Mouse (Mus musculus) midbrain, embryonic 13.5 days (tissue): Measurements from ENCODE around the gene Tbx19. TPM values are rescaled to one million over a fixed set of nuclear protein-coding genes. Genes with fewer than 3 reads are reported as not detected.
A peak's percentile ranks its signal among the peaks of the same experiment; 100 is the strongest.

Experiments
- ATAC-seq: fragments of 200-750 bp; cut with Nextera tagmentation; 2 replicates; pipeline ENCODE4 v1.8.0; 2017; ENCODE audit warnings: mild to moderate bottlenecking, moderate TSS enrichment, moderate library complexity
- H3K27ac ChIP-seq: fragments of 300-500 bp; sonication (generic); 2 replicates; pipeline ENCODE4 v1.5.1; 2015; ENCODE audit warnings: inconsistent platforms, mild to moderate bottlenecking, moderate library complexity
- H3K27me3 ChIP-seq: fragments of 300-500 bp; sonication (generic); 2 replicates; pipeline ENCODE4 v1.6.1; 2015; ENCODE audit warnings: mild to moderate bottlenecking, inconsistent platforms
- H3K36me3 ChIP-seq: fragments of 300-500 bp; sonication (generic); 2 replicates; pipeline ENCODE4 v1.6.1; 2015; ENCODE audit warnings: mild to moderate bottlenecking, inconsistent platforms
- H3K4me1 ChIP-seq: fragments of 300-500 bp; sonication (generic); replicated peaks from 2 replicates; pipeline ENCODE4 v1.6.1; 2015; ENCODE audit warnings: inconsistent platforms
- H3K4me2 ChIP-seq: fragments of 300-500 bp; sonication (generic); replicated peaks from 2 replicates; pipeline ENCODE4 v1.6.1; 2015; ENCODE audit warnings: moderate library complexity, mild to moderate bottlenecking, inconsistent platforms
- H3K4me3 ChIP-seq: fragments of 300-500 bp; sonication (generic); replicated peaks from 2 replicates; pipeline ENCODE4 v1.5.1; 2015; ENCODE audit warnings: mild to moderate bottlenecking, inconsistent platforms
- H3K9ac ChIP-seq: fragments of 300-500 bp; sonication (generic); replicated peaks from 2 replicates; pipeline ENCODE4 v1.6.1; 2015; ENCODE audit warnings: mild to moderate bottlenecking, inconsistent platforms
- H3K9me3 ChIP-seq: fragments of 300-500 bp; sonication (generic); 2 replicates; pipeline ENCODE4 v1.6.1; 2016; ENCODE audit warnings: mild to moderate bottlenecking, inconsistent platforms
- WGBS: fragments of 180-500 bp; shearing (Covaris S2); methylation state at CpG from one replicate; pipeline ENCODE4 v1.1.7; 2015; 5-methylcytosine and 5-hydroxymethylcytosine counted together
- polyA plus RNA-seq: library from polyadenylated mRNA; unstranded; fragments of >200 nt; fragmentation: Nextera tagmentation; extraction: Ambion mirVana; gene quantifications from 2 replicates; pipeline ENCODE4 v1.2.1, GENCODE M21; 2015

The Tbx19 gene
- polyA plus RNA-seq, 1 experiment from 2014 or later: not detected

DNA sequence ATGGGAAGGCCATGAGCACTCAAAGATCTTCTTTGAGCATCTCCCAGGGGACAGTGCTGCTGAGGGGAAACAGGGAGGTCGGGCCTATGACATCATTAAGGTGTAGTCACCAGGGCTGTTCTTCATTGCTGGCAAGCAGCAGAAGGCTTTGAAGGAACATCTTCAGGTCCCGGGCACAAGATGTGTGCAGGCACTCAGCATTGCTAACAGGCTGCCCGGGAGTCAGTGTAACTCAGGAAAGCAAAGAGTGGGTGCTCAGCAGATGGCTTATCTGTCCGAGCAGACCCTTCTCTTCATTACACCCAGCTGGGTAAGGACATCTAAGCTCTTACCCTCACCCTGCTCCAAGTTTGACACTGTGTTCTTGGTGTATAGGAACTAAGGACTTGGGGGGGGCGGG is 18.7 kb upstream of the Tbx19 start:
- Histone ChIP-seq H3K27ac (no peak overlapping the region), H3K4me3 (no peak overlapping the region), H3K36me3 (no peaks in the 10 kb centered on the region), H3K9me3 (no peaks in the 10 kb centered on the region), H3K4me2 (no peak overlapping the region), H3K4me1 (no peaks in the 10 kb centered on the region), H3K27me3 (no peaks in the 10 kb centered on the region), H3K9ac (no peak overlapping the region)
- no peak for ATAC-seq
- WGBS: 90% methylated on average over 5 of the region's 5 CpGs

DNA sequence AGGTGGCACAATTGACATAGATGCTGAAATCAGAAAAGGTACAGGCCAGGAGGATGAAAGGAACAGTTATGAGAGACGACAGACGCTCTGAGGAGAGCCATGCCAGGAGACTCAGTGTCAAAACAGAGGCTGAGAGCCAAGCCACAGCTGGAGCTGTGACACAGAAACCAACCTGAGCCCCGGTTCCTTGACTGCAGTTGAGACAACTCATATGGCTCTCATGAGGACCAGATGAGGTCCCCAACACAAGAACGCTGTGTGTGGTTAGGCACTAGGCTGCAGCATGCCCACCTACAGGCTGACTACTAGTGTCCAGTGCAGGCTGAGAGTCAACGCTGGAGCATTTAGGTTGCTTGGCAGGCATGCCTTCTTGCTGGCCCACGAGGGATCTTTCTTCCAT is 17.5 kb upstream of the Tbx19 start:
- Histone ChIP-seq H3K4me1 (no peaks in the 10 kb centered on the region), H3K4me2 (no peak overlapping the region), H3K9me3 (no peaks in the 10 kb centered on the region), H3K36me3 (no peaks in the 10 kb centered on the region), H3K9ac (no peak overlapping the region), H3K27me3 (no peaks in the 10 kb centered on the region), H3K27ac (no peak overlapping the region), H3K4me3 (no peak overlapping the region)
- ATAC-seq: no peak
- 81% methylated on average over 6 of the region's 6 CpGs for WGBS

DNA sequence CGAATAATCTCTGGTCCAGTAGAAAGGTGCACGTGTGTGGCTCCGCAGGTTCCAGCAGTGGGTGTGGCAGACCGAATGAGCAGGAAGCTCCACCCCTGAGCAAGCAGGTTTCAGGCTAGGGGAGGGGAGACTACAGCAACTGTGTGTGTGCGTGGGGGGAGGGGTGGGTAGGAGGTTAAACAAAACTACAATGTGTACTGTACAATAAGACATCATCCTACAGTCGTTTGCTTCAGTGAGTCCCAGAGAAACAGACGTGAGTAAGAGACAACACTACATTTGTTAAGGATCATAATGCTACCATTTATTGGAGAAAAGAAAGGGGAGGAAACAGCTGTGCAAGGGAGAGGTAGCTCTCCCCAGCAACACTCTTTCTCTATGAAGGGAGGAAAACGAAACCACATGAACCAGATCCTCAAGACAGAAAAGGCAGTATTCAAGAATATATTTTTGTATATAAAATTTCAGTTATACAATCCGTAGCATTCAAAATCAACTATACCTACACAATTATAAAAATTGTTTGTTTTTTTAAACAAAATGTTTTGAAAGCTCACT is 13.6 kb upstream of the Tbx19 start:
- ATAC-seq: no peak
- Histone ChIP-seq H3K4me2 (no peak overlapping the region), H3K9me3 (no peaks in the 10 kb centered on the region), H3K4me3 (no peak overlapping the region), H3K27me3 (no peaks in the 10 kb centered on the region), H3K4me1 (no peaks in the 10 kb centered on the region), H3K9ac (no peak overlapping the region), H3K36me3 (no peaks in the 10 kb centered on the region), H3K27ac (no peak overlapping the region)
- 66% methylated on average over 8 of the region's 9 CpGs for WGBS

DNA sequence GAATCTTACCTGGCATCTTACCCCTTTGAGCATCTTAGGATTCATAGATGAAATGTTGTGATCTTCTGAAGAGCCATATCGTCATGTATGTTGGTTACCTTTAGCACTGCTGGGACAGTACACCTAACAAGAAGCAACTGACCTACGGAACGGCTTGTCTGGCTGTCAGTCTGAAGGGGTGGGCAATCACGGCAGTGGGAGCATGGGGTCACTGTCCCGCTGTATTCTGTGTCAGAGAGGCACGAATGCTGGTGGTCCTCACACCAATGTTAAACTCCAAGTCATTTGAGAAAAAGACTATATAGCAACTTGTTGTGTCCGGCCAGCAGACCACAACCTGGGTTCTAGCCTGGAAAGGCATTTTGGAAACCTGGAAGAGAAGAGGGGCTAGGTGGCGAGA is 10.7 kb upstream of the Tbx19 start:
- Histone ChIP-seq H3K4me1 (no peaks in the 10 kb centered on the region), H3K36me3 (no peaks in the 10 kb centered on the region), H3K9ac (no peak overlapping the region), H3K4me2 (no peak overlapping the region), H3K4me3 (no peak overlapping the region), H3K27me3 (no peaks in the 10 kb centered on the region), H3K27ac (no peak overlapping the region), H3K9me3 (no peaks in the 10 kb centered on the region)
- ATAC-seq: no peak
- WGBS: 83% methylated on average over 8 of the region's 8 CpGs

DNA sequence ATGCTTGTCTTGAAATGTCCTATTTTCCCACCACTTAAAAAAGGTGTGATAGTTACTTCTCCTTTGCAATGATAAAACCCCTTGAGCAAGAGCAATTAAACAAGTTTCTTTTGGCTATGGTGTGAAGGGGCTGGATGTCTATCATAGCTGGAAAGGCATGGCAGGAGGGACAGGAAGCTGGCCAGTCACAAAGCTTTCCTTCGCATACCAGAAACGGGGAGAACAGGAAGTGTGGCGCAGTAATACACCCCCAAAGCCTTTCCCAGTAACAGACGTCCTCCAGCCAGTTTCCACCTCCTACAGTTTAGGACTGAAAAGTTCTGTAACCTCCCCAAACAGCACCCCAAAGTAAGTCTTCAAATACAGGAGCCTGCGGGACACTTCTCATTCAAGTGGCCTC is 9.6 kb upstream of the Tbx19 start:
- no peaks in the 10 kb centered on the region for H3K9me3 ChIP-seq
- WGBS: 79% methylated on average over 5 of the region's 5 CpGs
- H3K36me3 ChIP-seq: no peaks in the 10 kb centered on the region
- H3K4me1 ChIP-seq: no peaks in the 10 kb centered on the region
- ATAC-seq: no peak
- no peak overlapping the region for H3K9ac ChIP-seq
- H3K4me3 ChIP-seq: no peak overlapping the region
- no peak overlapping the region for H3K27ac ChIP-seq
- no peaks in the 10 kb centered on the region for H3K27me3 ChIP-seq
- H3K4me2 ChIP-seq: no peak overlapping the region

DNA sequence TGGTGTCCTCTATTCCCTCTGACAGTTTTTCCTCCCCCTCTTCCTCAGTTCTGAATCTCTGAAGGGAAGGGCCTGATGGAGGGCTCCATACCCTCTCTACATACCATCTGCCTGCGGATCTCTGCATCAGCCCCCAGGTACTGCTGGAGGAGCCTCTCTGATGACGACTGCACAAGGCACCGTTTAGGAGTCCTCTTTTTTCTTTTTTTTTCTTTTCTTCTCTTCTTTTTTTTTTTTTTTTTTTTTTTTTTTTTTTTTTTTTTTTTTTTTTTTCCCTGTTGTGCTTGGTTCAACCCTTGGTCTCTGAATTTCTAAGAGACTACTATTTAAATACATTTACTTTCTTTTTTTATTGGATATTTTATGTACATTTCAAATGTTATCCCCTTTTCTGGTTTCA is 8.9 kb upstream of the Tbx19 start:
- ATAC-seq: no peak
- Histone ChIP-seq H3K27me3 (no peaks in the 10 kb centered on the region), H3K27ac (no peak overlapping the region), H3K9ac (no peak overlapping the region), H3K36me3 (no peaks in the 10 kb centered on the region), H3K4me3 (no peak overlapping the region), H3K9me3 (no peaks in the 10 kb centered on the region), H3K4me2 (no peak overlapping the region), H3K4me1 (no peaks in the 10 kb centered on the region)
- 82% methylated on average over 3 of the region's 3 CpGs for WGBS

DNA sequence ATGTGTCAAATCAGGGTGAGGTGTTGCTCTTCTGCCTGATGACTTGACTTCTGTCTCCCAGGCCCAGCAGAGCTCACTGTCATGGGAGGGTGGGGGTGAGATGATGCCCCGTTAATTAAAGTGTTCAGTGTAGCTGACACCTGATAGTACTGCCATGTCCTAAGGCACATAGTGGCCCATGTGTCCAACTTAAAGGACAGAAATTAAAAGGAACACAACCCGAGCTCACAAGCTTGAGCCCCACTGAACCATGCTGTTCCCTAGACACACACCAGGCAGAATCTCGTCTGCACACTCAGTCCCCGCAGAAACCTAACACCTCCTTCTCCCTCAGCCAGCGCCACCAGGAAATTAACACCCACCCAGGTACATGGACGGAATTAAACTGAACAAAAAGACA is 4.3 kb upstream of the Tbx19 start:
- no peaks in the 10 kb centered on the region for H3K4me1 ChIP-seq
- H3K4me3 ChIP-seq: no peak overlapping the region
- no peak overlapping the region for H3K27ac ChIP-seq
- no peaks in the 10 kb centered on the region for H3K27me3 ChIP-seq
- no peak overlapping the region for H3K4me2 ChIP-seq
- no peak overlapping the region for H3K9ac ChIP-seq
- no peaks in the 10 kb centered on the region for H3K36me3 ChIP-seq
- H3K9me3 ChIP-seq: no peaks in the 10 kb centered on the region
- 74% methylated on average over 6 of the region's 6 CpGs for WGBS
- no peak for ATAC-seq

DNA sequence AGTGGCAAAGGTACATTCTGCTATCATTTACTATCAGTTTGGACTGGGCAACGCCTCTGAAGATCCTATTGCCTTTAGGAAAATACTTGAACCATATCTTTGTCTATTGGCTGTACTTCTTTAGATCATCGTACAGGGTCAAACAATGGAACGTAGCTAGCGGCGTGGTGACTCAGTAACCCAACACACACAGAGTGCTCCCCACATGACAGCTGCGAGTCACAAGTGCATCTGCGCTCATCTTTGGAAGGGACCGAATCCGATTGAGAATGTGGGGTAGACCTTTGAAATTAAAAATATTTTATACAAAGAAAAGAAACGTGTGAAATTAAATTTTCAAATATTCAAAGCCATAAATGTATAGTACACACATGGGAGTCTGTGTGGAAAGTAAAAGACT is 1.7 kb downstream of the Tbx19 start:
- Histone ChIP-seq H3K36me3 (no peaks in the 10 kb centered on the region), H3K9me3 (no peaks in the 10 kb centered on the region), H3K4me2 (no peak overlapping the region), H3K4me1 (no peaks in the 10 kb centered on the region), H3K27me3 (no peaks in the 10 kb centered on the region), H3K4me3 (no peak overlapping the region), H3K27ac (no peak overlapping the region), H3K9ac (no peak overlapping the region)
- ATAC-seq: no peak
- WGBS: 69% methylated on average over 10 of the region's 10 CpGs

DNA sequence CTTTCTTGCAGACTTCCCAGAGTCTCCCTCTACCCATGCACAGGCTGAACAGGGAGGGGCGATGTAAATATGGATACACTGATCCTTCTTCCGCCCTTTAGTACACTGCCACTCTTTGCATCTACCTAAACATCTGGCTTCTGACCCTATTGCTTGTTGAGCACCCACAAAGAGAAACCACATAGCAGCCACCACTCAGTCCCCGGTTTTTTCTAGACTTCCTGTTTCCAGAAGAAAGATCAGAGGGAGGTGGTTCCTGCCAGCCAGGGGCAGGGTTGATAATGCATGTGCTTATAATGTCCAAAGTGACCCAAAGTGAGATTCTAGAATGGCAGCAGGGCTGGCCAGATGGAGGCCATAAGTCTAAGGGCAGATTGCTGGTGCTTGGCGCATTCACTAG is 6.4 kb downstream of the Tbx19 start:
- WGBS: 91% methylated on average over 4 of the region's 4 CpGs
- Histone ChIP-seq H3K4me1 (no peaks in the 10 kb centered on the region), H3K27ac (no peak overlapping the region), H3K36me3 (no peaks in the 10 kb centered on the region), H3K9ac (no peak overlapping the region), H3K4me2 (no peak overlapping the region), H3K27me3 (no peaks in the 10 kb centered on the region), H3K9me3 (no peaks in the 10 kb centered on the region), H3K4me3 (no peak overlapping the region)
- no peak for ATAC-seq

DNA sequence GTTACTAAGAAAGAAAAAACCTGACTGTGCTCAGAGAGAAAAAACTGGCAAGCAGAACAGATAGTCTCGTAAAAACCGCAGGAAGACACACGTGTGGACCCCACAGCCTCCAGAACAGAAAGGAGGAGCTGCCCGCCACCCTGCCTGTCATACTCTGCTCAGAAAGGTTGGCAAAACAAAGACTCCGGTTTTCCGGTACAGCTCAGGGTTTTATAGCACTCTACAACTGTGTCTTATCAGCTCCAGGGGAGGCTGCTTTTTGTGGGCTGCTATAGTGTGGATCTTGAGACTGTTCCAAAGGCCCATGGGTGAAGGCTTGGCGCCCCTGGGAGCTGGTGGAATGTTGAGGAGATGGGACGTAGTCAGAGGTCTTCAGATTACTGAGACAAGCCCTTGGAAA is 9.4 kb downstream of the Tbx19 start:
- Histone ChIP-seq H3K4me1 (no peaks in the 10 kb centered on the region), H3K9me3 (no peaks in the 10 kb centered on the region), H3K36me3 (no peaks in the 10 kb centered on the region), H3K9ac (no peak overlapping the region), H3K4me2 (no peak overlapping the region), H3K27me3 (no peaks in the 10 kb centered on the region), H3K4me3 (no peak overlapping the region), H3K27ac (no peak overlapping the region)
- ATAC-seq: no peak
- WGBS: 82% methylated on average over 8 of the region's 8 CpGs

DNA sequence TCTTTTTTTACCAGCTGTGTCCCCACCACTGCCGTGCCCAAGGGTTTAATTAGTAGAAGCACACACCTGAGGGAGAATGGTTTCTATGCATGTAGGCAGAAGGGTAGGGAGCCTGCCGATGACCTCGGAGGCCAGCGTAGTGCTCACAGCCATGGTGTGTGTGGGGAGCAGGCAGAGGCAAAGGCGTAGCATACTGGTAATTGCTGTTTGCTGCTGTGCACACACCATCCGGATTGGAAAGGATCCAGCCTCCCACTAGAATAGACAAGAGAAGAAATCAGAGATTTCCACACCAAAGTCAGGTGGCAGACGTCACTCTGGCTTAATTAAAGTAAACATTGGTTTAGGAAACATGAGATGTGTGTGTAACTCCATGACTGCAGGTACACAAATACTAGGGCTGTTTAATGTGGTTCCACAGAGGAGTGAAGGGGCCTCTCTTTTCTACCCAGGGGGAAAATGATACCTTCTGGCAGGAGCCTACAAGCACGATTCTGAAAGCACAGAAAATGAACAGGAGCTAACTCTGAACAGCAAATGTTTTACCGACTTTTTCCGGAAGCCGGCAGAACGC is 18.1 kb downstream of the Tbx19 start:
- ATAC-seq: peak; percentile 48; the same call in 1 of the 2 replicates
- Histone ChIP-seq H3K4me1 (no peaks in the 10 kb centered on the region), H3K27me3 (no peaks in the 10 kb centered on the region), H3K4me3 (no peak overlapping the region), H3K36me3 (no peaks in the 10 kb centered on the region), H3K9me3 (no peaks in the 10 kb centered on the region), H3K9ac (no peak overlapping the region), H3K27ac (no peak overlapping the region), H3K4me2 (no peak overlapping the region)
- 86% methylated on average over 12 of the region's 12 CpGs for WGBS

DNA sequence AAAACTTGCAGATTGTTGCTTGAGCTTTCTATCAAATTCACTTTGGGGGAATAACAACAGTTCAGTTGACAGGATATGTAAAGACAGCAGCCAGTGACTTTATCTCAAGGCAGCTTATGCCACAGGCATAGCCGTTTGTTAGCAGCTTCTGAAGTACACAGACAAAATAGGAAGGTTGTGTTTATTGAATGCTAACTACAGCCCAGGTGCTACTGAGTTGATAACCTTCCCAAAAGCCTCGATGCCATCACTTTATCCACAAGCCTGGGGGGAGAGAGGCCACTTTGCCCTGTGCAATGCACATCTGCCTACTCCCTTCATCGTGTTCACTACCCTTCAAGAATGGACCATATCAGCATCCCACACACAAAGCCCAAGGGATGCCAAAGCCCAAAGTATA is 20.3 kb downstream of the Tbx19 start:
- Histone ChIP-seq H3K36me3 (no peaks in the 10 kb centered on the region), H3K4me3 (no peak overlapping the region), H3K4me2 (no peak overlapping the region), H3K9me3 (no peaks in the 10 kb centered on the region), H3K9ac (no peak overlapping the region), H3K4me1 (no peaks in the 10 kb centered on the region), H3K27ac (no peak overlapping the region), H3K27me3 (no peaks in the 10 kb centered on the region)
- 78% methylated on average over 3 of the region's 3 CpGs for WGBS
- ATAC-seq: no peak

DNA sequence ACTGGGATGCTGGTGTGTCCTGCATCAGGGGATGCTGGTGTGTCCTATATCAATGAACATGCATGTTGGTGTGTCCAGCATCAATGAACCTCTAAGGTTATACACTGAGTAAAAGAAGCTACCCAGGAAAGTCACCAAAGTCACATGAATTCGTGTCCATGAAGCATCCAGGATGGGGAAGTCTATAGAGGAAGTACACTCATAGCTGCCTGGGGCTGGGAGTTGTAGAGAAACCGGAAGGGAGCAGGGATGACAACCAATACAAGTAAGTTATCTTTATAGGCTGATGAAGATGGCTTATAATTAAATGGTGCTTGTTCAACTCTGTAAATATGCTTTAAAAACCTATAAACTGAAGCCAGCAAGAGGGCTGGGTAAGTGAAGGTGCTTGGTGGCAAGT is 26.7 kb downstream of the Tbx19 start:
- Histone ChIP-seq H3K4me2 (no peak overlapping the region), H3K4me1 (no peaks in the 10 kb centered on the region), H3K9ac (no peak overlapping the region), H3K4me3 (no peak overlapping the region), H3K27ac (no peak overlapping the region), H3K36me3 (no peaks in the 10 kb centered on the region), H3K27me3 (no peaks in the 10 kb centered on the region), H3K9me3 (no peaks in the 10 kb centered on the region)
- ATAC-seq: no peak
- WGBS: 80% methylated on average over 2 of the region's 2 CpGs
